Mouse (Mus musculus): ENCODE measurements around the gene Ufd1.

DNA sequence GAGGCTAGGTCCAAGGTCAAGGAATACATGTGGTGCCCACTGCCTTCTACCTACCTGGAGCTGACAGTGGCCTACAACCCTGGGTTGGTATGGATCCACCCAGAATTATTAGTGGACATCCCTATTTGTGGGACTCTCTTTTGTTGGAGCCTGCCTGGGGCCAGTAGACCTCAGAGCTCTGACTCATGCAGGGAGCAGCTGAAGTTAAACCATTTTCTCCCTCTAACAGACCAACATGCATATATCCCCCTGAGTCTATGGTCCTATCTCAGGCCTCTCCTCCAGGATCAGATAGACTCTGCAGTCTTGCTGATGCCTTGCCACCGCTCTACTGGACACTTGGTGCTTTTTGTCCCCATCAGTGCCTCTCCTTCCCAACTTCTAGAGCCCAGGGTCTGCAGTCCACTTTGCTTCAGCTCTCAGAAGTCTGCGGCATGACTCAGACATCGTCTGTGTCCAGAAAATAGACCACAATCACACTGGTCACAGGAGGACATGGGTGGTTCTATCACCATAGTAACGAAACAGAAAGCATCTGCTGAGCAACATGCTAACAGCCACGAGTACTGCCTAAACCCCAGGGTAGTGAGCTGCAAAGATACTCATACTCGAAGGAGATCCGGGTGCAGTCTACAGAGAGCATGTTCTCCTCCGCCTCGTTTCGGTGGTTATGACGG, 16.2 kb upstream of the Ufd1 start:
- TF ChIP-seq CTCF (IDR thresholded peaks at IDR 0.05; ENCODE audit: insufficient read depth, low read depth, low read length) = no peak
- TF ChIP-seq POLR2A (IDR thresholded peaks at IDR 0.05; ENCODE audit: insufficient read depth, low read depth, low read length) = no peak

Measured in olfactory bulb, adult 2 months (tissue).